Mouse (Mus musculus) v-Abl transformed pro-B cells (cell line): ENCODE data around the gene 4931414P19Rik.

ENCODE experiments used
- in situ Hi-C, 2 experiments: fragments of 400-800 bp; cut with MboI; formaldehyde crosslinking; loops; one replicate each; pipeline ENCODE4 v1.15.1; 2025; ENCODE audit not compliant: unreplicated experiment in 2 of 2

The 4931414P19Rik gene

GRCm38 (mm10) chr14:54594631-54595414 lies 11.0 kb downstream of the 4931414P19Rik start:
- in situ Hi-C loops, result no loop called here

DNA sequence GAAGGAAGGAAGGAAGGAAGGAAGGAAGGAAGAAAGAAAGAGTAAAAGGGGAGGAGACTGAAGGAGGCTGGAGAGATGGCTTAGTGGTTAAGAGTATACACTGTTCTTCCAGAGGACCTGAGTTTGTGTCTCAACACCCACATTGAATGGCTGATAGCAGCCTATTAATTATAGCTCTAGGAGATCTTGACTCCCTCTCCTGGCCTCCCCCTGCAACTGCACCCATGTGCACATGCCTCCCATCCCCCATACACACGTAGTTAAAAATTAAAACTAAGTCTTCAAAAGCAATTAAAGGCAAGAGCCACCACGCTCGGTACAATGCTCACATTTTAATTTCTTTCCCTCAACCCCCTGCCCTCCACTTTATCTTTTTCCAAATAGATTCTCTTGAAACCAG lies 11.7 kb downstream of the 4931414P19Rik start:
- in situ Hi-C loops, result no loop called here

DNA sequence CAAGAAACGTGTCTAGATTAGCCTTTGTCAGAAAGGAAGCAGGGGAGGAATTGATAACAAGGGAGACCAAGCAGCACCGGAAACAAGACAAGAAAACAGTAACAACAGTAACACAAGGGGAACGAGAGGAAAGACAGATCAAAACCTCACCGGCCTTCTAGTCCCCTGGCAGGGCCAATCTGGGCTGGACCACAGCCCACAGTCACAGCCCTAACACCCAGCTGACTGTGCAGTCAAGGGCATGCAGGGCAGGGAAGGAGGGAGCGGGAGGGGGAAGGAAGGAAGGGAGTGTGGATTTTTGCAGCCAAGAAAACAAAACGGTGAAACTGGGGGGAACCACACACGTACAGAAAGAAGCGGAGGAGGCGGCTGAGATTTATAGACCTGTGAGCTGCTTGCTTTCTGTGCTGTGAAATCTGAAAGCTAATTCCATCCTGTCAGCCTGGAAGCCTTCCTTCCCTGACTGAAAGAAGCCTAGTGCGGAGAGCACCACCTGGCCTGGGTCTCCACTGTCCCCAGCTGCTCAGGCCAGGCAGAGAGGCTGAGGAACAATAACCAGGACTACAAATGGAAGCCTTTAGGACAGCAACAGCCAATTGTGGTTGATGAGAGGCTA lies 13.4 kb downstream of the 4931414P19Rik start:
- in situ Hi-C loops, result no loop called here

GRCm38 (mm10) chr14:54591056-54591455 lies 14.7 kb downstream of the 4931414P19Rik start:
- in situ Hi-C loops, result no loop called here

DNA sequence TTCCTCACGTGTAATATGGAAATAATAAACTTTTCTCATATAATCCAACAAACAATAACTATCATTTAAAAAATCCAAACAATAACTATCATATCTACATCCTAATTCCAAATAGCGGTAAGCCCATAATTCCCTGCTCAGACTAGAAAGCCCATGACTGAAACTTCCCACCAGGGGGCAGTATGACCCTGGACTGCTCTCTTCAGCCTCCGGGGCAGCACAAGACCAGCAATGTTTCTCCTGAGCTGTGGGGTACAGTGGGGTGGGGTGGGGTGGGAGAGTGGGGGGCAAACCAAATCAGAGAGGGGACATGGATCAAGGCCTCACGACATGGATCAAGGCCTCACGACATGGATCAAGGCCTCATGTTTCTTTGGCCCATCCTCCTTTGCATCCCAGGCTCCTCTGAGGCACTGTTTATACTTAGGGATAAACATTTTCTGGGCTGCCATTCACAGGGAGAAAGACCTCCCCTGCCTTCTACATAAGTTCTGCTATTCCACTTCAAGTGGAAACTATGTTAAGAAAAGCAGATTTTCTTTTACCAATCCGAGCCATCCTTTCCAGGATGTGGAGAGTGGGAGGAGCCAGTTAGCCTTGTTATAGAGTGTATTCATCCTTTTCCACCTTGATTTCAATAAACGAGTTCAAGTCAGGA lies 22.0 kb downstream of the 4931414P19Rik start:
- in situ Hi-C loops, result no loop called here

DNA sequence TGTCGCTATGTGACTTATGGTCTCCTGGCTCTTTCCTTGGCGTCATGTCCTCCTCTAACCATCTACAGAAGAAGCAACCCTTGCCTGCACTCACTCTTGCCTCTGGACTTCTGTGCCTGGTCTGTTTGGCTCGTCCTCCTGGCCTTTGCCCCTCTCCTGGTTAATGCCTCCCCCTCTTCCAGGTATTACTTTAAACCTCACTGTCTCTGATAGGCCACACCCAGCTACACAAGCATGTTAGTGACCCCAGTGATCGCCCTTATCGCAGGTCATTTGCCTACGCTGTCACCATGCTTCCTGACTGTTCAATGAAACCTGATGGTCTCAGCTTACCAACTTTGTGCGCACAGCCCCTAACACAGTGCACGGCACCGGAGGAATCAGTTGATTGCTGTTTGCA lies 23.3 kb downstream of the 4931414P19Rik start:
- in situ Hi-C loops, result no loop called here

- in situ Hi-C loops, result loop anchor here in 1 of 2 experiments (10.0 kb wide), 1 partner anchor 125 kb away; no protein-coding TSS in a partner anchor
Observed at GRCm38 (mm10) chr14:54579638-54580037, 26.2 kb downstream of the 4931414P19Rik start.

DNA sequence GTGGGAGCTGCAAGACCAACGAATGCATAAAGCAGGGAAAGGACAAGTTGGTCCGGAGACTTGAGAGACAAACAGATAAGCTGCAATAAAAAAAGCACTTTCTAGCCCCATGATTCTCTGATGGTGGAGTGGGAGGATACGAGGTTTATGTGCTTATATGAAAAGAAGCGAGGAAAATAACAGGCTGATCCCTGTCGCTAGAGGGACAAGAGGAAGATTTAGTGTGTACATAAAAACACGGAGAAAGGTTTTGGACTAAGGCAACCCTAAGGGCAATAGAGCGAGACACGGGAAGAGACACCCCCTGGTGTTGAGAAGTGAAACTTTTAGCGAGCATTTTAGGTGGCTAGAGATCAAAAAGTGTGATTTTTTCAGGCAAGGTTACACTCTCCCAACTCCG lies 27.7 kb downstream of the 4931414P19Rik start:
- in situ Hi-C loops, result loop anchor here in 1 of 2 experiments (10.0 kb wide), 1 partner anchor 127 kb away; no protein-coding TSS in a partner anchor

DNA sequence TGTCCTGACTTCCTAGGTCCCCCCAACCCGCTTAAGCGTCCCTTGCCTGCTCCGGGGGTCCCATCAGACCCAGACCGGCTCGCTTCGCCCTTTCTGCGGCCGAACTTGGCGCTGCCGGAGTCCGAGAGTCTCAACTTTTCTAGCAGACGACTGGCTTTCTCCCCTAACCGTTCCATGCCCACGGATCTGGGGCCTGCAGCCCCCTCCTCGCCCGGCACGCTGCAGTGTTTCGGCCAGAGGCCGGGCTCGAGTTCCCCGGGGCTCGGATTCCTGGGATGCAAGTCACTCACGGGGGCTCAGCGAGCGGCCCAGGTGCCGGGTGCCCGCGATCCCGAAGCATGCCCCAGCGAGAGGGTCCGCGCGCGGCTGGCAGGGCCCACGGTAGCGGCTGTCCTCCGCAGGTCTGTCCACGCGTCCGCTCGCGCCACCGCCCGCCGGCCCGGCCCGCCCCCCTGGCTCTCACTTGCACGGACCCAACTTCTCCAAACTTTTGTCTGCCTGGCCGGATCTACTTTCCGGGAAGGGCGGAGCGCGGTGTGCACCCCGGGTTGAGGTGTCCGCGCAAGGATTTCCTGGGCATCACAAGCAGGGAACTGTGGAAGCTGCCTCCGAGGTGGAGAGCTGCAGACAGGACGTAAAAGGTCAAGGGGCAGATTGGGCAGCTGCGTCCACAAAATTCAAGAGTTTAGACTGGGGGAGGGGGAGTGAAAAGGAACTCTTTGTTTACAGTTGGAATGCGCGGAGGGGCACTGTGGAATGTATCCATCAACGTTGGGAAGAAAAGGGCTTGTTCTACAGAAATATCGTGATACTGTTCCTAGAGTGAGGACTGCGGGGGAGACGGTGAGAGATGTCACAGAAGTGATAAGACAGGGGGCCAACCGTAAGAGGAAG lies 28.5 kb downstream of the 4931414P19Rik start, which contains the start of gene Ajuba:
Gene Ajuba (minus strand): TSS at position 470 of the 894 bp plus-strand sequence.
- in situ Hi-C loops, result loop anchor here in 1 of 2 experiments (10.0 kb wide), 1 partner anchor 127 kb away; no protein-coding TSS in a partner anchor

GRCm38 (mm10) chr14:54576241-54577088 lies 29.3 kb downstream of the 4931414P19Rik start:
- in situ Hi-C loops, result loop anchor here in 1 of 2 experiments (10.0 kb wide), 1 partner anchor 128 kb away; no protein-coding TSS in a partner anchor

GRCm38 (mm10) chr14:54575631-54576030 lies 30.2 kb downstream of the 4931414P19Rik start:
- in situ Hi-C loops, result loop anchor here in 1 of 2 experiments (10.0 kb wide), 1 partner anchor 129 kb away; no protein-coding TSS in a partner anchor

DNA sequence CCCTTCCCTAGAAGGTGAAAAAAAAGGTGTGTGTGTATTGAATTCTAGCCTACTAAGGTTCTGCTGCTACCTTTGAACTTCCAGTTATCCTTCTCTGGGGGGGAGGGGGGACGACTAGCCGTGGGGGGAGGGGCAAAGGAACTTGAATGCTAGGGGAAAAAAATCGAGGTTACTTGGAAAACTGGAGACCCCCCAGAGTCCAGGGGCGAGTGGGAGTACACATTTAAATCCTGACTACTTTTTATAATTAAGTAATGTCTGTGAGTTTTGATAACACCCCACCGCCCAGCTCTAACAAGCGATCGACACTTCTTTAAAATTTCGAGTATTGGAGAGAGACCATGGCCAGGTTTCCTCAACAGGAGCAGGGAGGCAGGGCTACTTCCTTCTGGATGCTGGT lies 30.8 kb downstream of the 4931414P19Rik start:
- in situ Hi-C loops, result loop anchor here in 1 of 2 experiments (10.0 kb wide), 1 partner anchor 130 kb away; no protein-coding TSS in a partner anchor

- in situ Hi-C loops, result loop anchor here (5.0 to 10.0 kb wide), 2 partner anchors 63 to 131 kb away; no protein-coding TSS in a partner anchor
Observed at GRCm38 (mm10) chr14:54574253-54574652, 31.5 kb downstream of the 4931414P19Rik start.

- in situ Hi-C loops, result loop anchor here (5.0 to 10.0 kb wide), 2 partner anchors 64 to 132 kb away; no protein-coding TSS in a partner anchor
Observed at GRCm38 (mm10) chr14:54572790-54573736, 32.7 kb downstream of the 4931414P19Rik start.

GRCm38 (mm10) chr14:54572122-54572521 lies 33.7 kb downstream of the 4931414P19Rik start:
- in situ Hi-C loops, result loop anchor here (5.0 to 10.0 kb wide), 2 partner anchors 65 to 133 kb away; no protein-coding TSS in a partner anchor

- in situ Hi-C loops, result loop anchor here (5.0 to 10.0 kb wide), 3 partner anchors 33 to 135 kb away; no protein-coding TSS in a partner anchor
Observed at GRCm38 (mm10) chr14:54569451-54570392, 36.1 kb downstream of the 4931414P19Rik start.
